Mouse (Mus musculus) right cerebral cortex, postnatal 25 days (tissue): ENCODE results near the gene Gemin6.
"Not testable (repeated sequence)": the region's sequence is repeated elsewhere in the genome, so short reads cannot be mapped to it uniquely, and the experiment has no call there.

Experiments used
- DNase-seq: peaks from one replicate; pipeline ENCODE4 v3.0.0; 2022

Gene Gemin6

DNA sequence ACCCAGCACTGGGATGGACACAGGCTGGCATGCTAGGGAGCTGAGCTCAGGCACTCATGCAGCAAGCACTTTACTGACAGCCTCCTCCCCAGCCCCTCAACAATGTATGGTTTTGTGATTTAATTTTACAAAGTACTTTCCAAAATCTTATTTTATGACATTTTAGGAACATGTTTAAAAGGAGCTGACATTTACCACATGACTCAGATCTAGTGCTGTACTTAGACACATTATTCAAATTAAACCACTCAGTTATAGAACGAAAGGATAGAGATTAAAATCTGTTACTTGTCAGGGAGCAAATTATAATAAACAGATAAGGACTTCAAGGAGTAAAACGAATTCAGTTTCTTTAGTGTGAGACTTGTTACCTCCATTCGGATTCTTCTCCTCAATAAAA lies 11.2 kb downstream of the Gemin6 start:
- DNase-seq = no peak

DNA sequence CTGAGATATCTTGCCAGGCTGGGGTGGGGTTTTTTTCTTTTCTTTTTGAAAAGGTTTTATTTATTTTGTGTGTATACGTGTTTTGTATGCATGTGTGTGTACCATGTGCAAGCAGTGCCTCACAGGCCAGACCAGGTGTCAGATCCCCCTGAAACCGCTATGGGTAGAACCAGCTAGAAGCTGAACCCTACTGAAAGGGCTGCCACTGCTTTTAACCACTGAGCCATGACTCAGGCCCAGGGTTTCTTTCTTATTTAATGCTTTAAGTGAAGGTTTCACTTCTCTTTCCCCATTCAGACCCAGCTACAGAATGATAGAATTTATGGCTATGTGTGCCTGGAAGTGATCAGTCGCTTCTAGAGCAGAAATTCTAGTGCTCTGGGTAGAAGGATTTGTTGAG lies 12.6 kb downstream of the Gemin6 start:
- DNase-seq = no peak

DNA sequence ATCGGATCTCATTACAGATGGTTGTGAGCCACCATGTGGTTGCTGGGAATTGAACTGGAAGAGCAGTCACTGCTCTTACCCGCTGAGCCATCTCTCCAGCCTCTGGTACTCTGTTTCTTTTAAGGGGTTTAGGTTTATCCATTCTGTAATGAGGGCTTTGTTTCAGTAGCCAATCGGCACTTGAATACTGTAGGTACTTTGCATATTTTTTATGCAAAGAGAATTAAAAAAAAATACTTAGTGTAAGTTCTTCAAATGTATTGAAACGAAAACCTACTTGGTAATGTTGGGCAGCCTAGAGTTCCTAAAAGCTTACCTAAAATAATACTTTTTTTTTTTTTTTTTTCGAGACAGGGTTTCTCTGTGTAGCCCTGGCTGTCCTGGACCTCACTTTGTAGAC lies 13.2 kb downstream of the Gemin6 start:
- DNase-seq = no peak

DNA sequence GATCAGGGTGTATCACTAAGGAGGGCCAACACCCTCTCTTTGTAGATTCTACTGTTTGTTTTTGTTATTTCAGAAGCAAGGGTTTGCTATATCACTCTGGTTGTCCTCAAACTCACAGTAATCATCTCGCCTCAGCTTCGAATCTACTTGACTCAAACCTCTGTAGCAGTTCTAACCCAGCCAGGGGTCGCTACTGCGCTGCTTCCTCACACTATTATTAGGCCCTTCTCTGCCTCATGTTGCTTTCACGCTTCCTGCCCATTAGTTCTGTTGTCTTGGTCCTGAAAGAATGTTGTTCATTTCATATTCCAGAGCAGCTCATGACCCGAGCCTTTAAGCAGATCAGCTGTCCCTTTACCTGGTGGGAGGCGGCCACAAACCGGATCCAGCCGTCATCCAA lies 17.4 kb downstream of the Gemin6 start:
- no peak for DNase-seq

DNA sequence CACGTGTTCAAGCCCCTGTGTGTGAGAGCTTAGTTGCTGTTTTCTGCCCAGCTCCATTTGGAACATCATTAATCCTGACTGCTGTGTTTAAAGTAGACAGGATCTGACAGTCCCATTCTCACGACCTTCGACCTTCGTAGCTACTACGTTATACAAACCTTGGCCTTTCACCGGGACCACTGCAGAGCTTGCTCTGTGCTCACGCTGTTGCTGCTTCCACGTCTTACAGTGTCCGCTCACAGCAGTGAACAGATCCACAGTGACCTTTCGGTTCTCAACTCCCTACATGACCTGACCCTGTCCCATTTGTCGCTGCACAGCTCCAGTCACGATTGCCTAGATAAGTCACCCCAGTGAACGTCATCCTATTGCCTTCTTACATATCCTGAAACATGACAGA lies 18.9 kb downstream of the Gemin6 start:
- no peak for DNase-seq

DNA sequence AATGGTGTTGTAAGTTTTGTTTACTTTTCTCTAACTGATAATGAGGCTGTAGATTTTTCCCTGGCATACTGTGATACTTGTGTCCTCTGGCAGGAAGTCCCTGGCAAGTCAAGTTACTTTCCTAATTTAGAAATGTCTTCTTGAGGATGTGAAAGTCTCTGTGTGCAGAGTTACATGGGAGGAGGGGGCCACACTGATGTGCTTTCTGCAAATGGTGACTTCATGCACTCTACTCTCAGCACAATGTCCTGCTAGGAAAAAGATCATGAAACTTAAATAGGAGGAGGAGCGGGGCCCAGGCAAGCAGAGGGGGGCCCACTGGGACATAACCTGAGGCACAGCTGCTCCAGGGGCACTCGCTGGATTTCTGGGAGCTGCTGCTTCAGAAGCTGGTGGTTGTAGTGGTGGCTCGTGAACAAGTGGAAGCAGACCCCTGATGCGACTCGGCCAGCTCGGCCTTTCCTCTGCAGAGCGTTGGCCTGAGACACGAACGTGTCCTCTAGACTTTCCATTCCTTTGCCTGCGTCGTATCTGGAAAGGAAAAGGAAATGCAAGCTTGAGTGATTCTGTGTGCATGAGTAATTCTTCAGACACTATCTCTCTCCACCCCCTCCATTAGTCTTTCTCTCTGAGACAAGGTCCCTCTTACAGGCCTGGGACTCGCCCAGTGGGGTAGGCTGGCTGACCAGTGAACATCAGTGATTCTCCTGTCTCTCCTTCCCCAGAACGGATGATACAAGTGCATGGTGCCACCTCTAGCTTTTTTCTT lies 28.7 kb downstream of the Gemin6 start:
- DNase-seq = no peak

DNA sequence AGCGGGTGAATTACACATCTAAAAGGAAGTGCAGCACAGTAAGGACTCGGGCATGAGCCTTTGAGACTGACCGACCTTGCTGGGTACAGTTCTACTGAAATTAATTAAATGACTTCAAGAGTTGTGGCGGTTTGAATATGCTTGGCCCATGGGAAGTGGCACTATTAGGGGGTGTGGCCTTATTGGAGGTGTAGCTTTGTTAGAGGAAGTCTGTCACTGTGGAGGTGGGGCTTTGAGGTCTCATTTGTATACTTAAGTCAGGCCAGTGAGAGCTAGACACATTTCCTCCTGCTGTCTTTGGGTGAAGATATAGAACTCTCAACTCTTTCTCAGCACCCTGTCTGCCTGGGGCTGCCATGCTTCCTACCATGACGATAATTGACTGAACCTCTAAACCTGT lies 30.2 kb downstream of the Gemin6 start:
- DNase-seq = no peak

DNA sequence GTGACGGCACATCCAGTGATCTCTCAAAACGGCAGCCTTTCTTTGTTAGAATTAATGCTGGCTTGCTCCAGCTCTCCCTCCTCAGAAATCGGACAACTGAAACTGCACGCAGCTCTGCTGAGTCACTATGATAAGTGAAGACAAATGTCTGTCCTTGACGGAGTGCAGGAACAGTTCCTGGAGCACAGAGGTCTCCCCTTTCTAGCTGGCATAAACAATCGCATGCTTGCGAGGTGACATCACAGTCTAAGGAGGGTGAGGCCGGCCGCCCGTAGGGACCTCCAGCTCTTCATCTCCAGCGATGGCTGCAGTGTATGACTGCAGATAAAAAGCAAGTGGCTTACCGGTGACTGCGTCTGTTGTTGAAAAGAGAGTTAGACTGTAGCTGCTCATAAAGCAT lies 31.0 kb downstream of the Gemin6 start:
- peak; percentile 13 for DNase-seq

DNA sequence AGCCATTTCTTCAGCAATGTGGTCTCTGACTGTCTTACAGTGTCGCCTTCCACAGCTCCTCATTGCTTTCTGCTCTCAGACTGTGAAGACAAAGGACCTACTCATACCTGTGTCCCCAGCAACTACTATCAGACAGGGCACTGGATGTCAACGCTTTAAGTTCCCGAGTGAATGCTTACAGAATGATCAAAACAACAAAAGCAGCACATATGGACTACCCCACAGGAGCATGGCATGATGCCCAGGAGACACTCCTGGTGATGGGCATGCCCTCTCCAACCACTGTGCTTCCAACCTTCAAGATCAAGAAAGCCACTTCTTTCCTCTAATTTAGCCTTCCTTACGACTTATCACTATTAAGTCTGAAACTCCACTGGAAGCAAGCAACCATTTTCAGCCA lies 42.8 kb downstream of the Gemin6 start:
- DNase-seq = no peak

DNA sequence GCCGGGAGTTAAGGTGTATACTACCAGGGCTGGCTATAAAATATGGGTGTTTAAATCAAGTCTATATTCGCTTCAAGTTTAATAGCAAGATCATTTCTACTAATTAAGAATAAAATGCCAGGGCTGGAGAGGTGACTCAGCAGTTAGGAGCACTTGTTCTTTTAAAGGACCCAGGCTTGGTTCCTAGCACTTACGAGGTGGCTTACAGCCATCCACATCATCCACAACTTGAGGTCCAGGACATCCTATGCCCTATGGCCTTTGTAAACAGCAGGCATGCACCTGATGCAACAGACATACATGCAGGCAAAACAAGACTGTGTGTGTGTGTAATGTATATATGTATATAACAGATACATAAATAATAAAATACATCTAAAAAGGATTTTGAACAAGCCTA lies 43.9 kb downstream of the Gemin6 start:
- DNase-seq = no peak

DNA sequence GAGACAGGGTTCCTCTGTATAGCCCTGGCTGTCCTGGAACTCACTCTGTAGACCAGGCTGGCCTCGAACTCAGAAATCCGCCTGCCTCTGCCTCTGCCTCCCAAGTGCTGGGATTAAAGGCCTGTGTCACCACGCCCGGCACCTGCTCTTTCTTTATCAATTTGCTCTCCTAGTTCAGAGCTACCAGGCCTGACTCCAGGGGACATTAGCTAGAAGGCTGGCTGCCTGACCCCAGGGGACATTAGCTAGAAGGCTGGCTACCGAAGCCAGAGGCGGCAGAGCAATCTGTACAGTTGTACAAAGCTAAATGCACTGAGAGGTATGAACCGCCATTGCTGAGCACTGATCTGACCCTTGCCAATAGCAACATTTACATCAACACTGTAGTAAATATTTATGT lies 46.4 kb downstream of the Gemin6 start:
- not testable (repeated sequence) for DNase-seq
